In the genomic region with DNA sequence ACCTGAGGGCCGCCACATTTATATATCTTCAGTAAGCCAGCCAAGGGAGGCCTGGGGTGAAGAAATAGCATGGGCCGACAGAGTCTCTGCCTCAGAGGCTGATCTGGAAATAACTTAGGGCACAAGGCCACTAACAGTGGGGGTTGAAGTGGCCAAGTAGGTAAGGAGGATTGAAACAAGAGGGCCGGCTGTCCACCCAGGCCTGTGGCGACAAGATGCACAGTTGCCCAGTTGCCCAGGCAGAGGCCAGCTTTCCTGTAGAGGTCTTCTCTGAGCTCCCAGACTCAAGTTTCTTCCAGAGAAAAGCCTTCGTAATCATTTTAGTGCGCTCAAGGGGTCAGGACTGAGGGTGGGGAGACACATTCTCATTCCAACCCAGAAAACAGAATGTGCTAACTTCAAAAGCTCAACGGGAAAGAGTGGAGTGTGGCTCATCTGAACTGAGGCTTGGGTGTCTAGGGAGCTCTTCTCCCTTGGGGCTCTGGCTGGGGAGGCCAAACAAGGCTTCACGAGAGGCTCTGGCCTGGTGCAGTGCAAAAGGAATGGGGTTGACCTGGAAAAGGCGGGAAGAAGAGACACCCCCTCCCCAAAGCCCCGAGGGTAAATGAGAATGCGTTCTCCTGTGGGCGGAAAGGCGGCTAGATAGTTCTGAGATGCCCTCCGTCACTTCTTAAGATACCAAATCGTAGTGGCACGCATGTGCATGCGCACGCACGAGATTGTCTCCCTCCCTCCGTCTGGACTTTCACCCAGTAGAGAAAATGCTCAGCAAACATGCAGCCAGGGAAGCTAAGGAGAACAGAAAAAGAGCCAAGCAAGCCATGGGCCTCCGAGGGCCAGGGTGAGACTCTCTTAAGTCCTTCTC, we compare ENCODE assay signal across 14 mouse cellular contexts.
DNase-seq lines count a peak whose midpoint lies in the region; ATAC-seq lines count a peak whose summit lies in the region.
"Had no signal": no experiment of that assay in that cellular context is flagged by ENCODE, and none has a peak within 500 bp of the region (broad histone marks: within the 10 kb centered on the region; RNA-seq: fewer than 3 reads in every experiment).

No protein-coding gene starts in this region.

- DNase-seq in adrenal gland, adult 8-10 months: peak; percentile 51
- no peak for DNase-seq in adrenal gland, adult 18-20 months (ENCODE audit: low spot score in 2 of 2)
- peak; percentile 11 for DNase-seq in MN1 (ENCODE audit: low spot score)
- no peak for DNase-seq in spleen, postnatal 36 days (ENCODE audit: low spot score in 2 of 2)
- DNase-seq in urinary bladder, postnatal 4 days (ENCODE audit: low spot score in 2 of 2): no peak
- DNase-seq: cerebellum, adult 11-12 months; thymus, postnatal 25 days had no signal

- peak overlapping the region; percentile 52; the same call in 1 of the 2 replicates for H3K27ac ChIP-seq in hindbrain, embryonic 13.5 days
- H3K27ac ChIP-seq in hindbrain, embryonic 12.5 days: no peak overlapping the region
- no peak overlapping the region for H3K27ac ChIP-seq in heart, embryonic 16.5 days (ENCODE audit: low read length)
- H3K27ac ChIP-seq: neural tube, embryonic 12.5 days had no signal

- no peak overlapping the region for H3K4me2 ChIP-seq in hindbrain, embryonic 13.5 days
- no peak overlapping the region for H3K4me2 ChIP-seq in hindbrain, embryonic 12.5 days (replicated peaks)
- H3K4me2 ChIP-seq in heart, embryonic 16.5 days (ENCODE audit: low read depth, low read length): peak overlapping the region; percentile 21; the same call in 1 of the 2 replicates
- H3K4me2 ChIP-seq: liver, embryonic 11.5 days; neural tube, embryonic 12.5 days had no signal

- H3K9me3 ChIP-seq in hindbrain, embryonic 13.5 days: no peaks in the 10 kb centered on the region
- no peaks in the 10 kb centered on the region for H3K9me3 ChIP-seq in hindbrain, embryonic 12.5 days (replicated peaks)
- no peaks in the 10 kb centered on the region for H3K9me3 ChIP-seq in heart, embryonic 16.5 days (replicated peaks; ENCODE audit: control insufficient read depth, low read length)
- H3K9me3 ChIP-seq: neural tube, embryonic 12.5 days had no signal

- no peak for ATAC-seq in hindbrain, embryonic 13.5 days (ENCODE audit: low FRiP score)
- ATAC-seq in hindbrain, embryonic 12.5 days (ENCODE audit: low FRiP score): no peak
- no peak for ATAC-seq in heart, embryonic 16.5 days (replicated peaks; ENCODE audit: extremely low read depth, insufficient read depth, low FRiP score)
- ATAC-seq: activated CD4-positive, CD25-positive, alpha-beta regulatory T cell, adult 4 months; inflammation-experienced regulatory T-cells, adult 6 months had no signal

- H3K4me3 ChIP-seq in hindbrain, embryonic 13.5 days: no peak overlapping the region
- no peak overlapping the region for H3K4me3 ChIP-seq in hindbrain, embryonic 12.5 days
- H3K4me3 ChIP-seq in heart, embryonic 16.5 days (ENCODE audit: low read length): no peak overlapping the region
- H3K4me3 ChIP-seq: neural tube, embryonic 12.5 days had no signal

- peaks cover 26% of the 10 kb centered on the region for H3K27me3 ChIP-seq in hindbrain, embryonic 13.5 days
- no peaks in the 10 kb centered on the region; the same call in 1 of the 2 replicates for H3K27me3 ChIP-seq in hindbrain, embryonic 12.5 days
- H3K27me3 ChIP-seq in heart, embryonic 16.5 days (ENCODE audit: control insufficient read depth, insufficient read depth, low read length): peaks cover 5% of the 10 kb centered on the region
- H3K27me3 ChIP-seq: neural tube, embryonic 12.5 days had no signal

- H3K36me3 ChIP-seq in hindbrain, embryonic 13.5 days: no peaks in the 10 kb centered on the region
- H3K36me3 ChIP-seq in hindbrain, embryonic 12.5 days: no peaks in the 10 kb centered on the region
- H3K36me3 ChIP-seq in heart, embryonic 16.5 days (ENCODE audit: control insufficient read depth, insufficient read depth): no peaks in the 10 kb centered on the region
- H3K36me3 ChIP-seq: neural tube, embryonic 12.5 days had no signal

- peaks cover 41% of the 10 kb centered on the region for H3K4me1 ChIP-seq in hindbrain, embryonic 13.5 days (replicated peaks)
- peaks cover 35% of the 10 kb centered on the region for H3K4me1 ChIP-seq in hindbrain, embryonic 12.5 days
- peaks cover 13% of the 10 kb centered on the region for H3K4me1 ChIP-seq in heart, embryonic 16.5 days (ENCODE audit: control insufficient read depth, insufficient read depth, low read length)

- H3K9ac ChIP-seq in hindbrain, embryonic 13.5 days: no peak overlapping the region
- H3K9ac ChIP-seq in hindbrain, embryonic 12.5 days: no peak overlapping the region
- H3K9ac ChIP-seq in heart, embryonic 16.5 days (ENCODE audit: low read length): no peak overlapping the region
- H3K9ac ChIP-seq: neural tube, embryonic 12.5 days had no signal

- WGBS in hindbrain, embryonic 13.5 days: 84% methylated on average over 21 of the region's 21 CpGs
- 85% methylated on average over 21 of the region's 21 CpGs for whole genome bisulfite sequencing in hindbrain, embryonic 12.5 days
- 75% methylated on average over 21 of the region's 21 CpGs for WGBS in heart, embryonic 16.5 days

Comparison
In these comparisons a context has a peak if more than half of its experiments do, and no peak if none do; other contexts are left out.
1. DNase-seq: peak in adrenal gland, adult 8-10 months (single experiment) and MN1 (single experiment); none in adrenal gland, adult 18-20 months (0 of 2), spleen, postnatal 36 days (0 of 2) and urinary bladder, postnatal 4 days (0 of 2).